Mouse (Mus musculus) CH12.LX (cell line): Measurements from ENCODE around the gene Ugcg. TPM values are rescaled to one million over a fixed set of nuclear protein-coding genes. Genes with fewer than 3 reads are reported as not detected.

Source experiments
- DNase-seq: peaks from one replicate; pipeline ENCODE4 v3.0.0-alpha.2; 2013; ENCODE audit errors: extremely low read depth
- H3K27ac ChIP-seq: 2 replicates; pipeline ENCODE4 v1.5.1; 2012; ENCODE audit warnings: low read depth, mild to moderate bottlenecking, control low read depth, moderate library complexity; ENCODE audit not compliant: insufficient read depth
- H3K27me3 ChIP-seq: replicated peaks from 2 replicates; pipeline ENCODE3; 2012; ENCODE audit warnings: inconsistent platforms
- H3K36me3 ChIP-seq, 2 experiments: replicated peaks in 1 of 2; 2 replicates each; pipeline versions ENCODE3 to v1.6.1; 2012; ENCODE audit warnings: inconsistent platforms in 1 of 2, low read length in 1 of 2, mild to moderate bottlenecking in 1 of 2, mixed read lengths in 1 of 2, moderate library complexity in 1 of 2; ENCODE audit not compliant: control insufficient read depth in 1 of 2, insufficient read depth in 1 of 2
- H3K4me1 ChIP-seq, 2 experiments: 2 replicates each; pipeline ENCODE4 v1.6.1; 2012; ENCODE audit warnings: inconsistent platforms in 1 of 2, moderate library complexity in 1 of 2; ENCODE audit not compliant: insufficient read depth in 2 of 2, control insufficient read depth in 1 of 2
- H3K4me2 ChIP-seq: 2 replicates; pipeline ENCODE4 v1.6.1; 2012; ENCODE audit warnings: low read depth, mild to moderate bottlenecking, control low read depth; ENCODE audit not compliant: poor library complexity, insufficient read depth, severe bottlenecking
- H3K4me3 ChIP-seq, 3 experiments: fragments of 150-350 bp in 1 of 3; sonication (generic) in 1 of 3; replicated peaks in 1 of 3; 2 replicates each; pipeline versions ENCODE3 to v1.5.1; 2011 to 2012; ENCODE audit warnings: low read depth in 2 of 3, low read length in 2 of 3, mild to moderate bottlenecking in 2 of 3, moderate library complexity in 2 of 3, control low read depth in 1 of 3, improper control_type of control experiment in 1 of 3, inconsistent platforms in 1 of 3, mixed read lengths in 1 of 3; ENCODE audit not compliant: poor library complexity in 1 of 3
- H3K79me2 ChIP-seq: replicated peaks from 2 replicates; pipeline ENCODE4 v1.6.1; 2012; ENCODE audit warnings: mild to moderate bottlenecking, moderate library complexity; ENCODE audit not compliant: control insufficient read depth, poor library complexity, insufficient read depth, severe bottlenecking; ENCODE audit errors: extremely low read depth
- H3K9ac ChIP-seq: 2 replicates; pipeline ENCODE4 v1.6.1; 2012; ENCODE audit warnings: low read depth, mild to moderate bottlenecking, control low read depth, moderate library complexity; ENCODE audit not compliant: insufficient read depth
- H3K9me3 ChIP-seq: replicated peaks from 2 replicates; pipeline ENCODE3; 2012; ENCODE audit warnings: low read length, inconsistent platforms, mixed read lengths
- BHLHE40 ChIP-seq: IDR thresholded peaks from 2 replicates; pipeline ENCODE4 v1.6.1; 2011; ENCODE audit warnings: mild to moderate bottlenecking, low read depth, low read length, improper control_type of control experiment
- CHD1 ChIP-seq: IDR thresholded peaks from 2 replicates; pipeline ENCODE4 v1.6.1; 2012; ENCODE audit warnings: low read depth, low read length, improper control_type of control experiment, inconsistent platforms
- CHD2 ChIP-seq: IDR thresholded peaks from 2 replicates; pipeline ENCODE4 v1.6.1; 2011; ENCODE audit warnings: low read length, improper control_type of control experiment
- CTCF ChIP-seq, 2 experiments: IDR thresholded peaks in 1 of 2; conservative IDR thresholded peaks in 1 of 2; 2 replicates each; pipeline ENCODE4 v1.5.1; 2011 to 2012; ENCODE audit warnings: low read depth in 2 of 2, low read length in 2 of 2, improper control_type of control experiment in 1 of 2, inconsistent platforms in 1 of 2, mild to moderate bottlenecking in 1 of 2, moderate library complexity in 1 of 2
- E2F4 ChIP-seq: IDR thresholded peaks from 2 replicates; pipeline ENCODE4 v1.6.1; 2011; ENCODE audit warnings: low read depth, low read length, improper control_type of control experiment; ENCODE audit not compliant: insufficient replicate concordance
- ETS1 ChIP-seq: conservative IDR thresholded peaks from 2 replicates; pipeline ENCODE4 v1.6.1; 2012; ENCODE audit warnings: low read depth, mild to moderate bottlenecking, inconsistent platforms, low read length, improper control_type of control experiment, moderate library complexity
- GABPA ChIP-seq: IDR thresholded peaks from 2 replicates; pipeline ENCODE4 v1.6.1; 2012; ENCODE audit warnings: low read depth, low read length, improper control_type of control experiment, inconsistent platforms; ENCODE audit not compliant: insufficient replicate concordance
- HCFC1 ChIP-seq: IDR thresholded peaks from 2 replicates; pipeline ENCODE4 v1.6.1; 2012; ENCODE audit warnings: low read depth, mild to moderate bottlenecking, inconsistent platforms, low read length, improper control_type of control experiment
- IRF4 ChIP-seq: IDR thresholded peaks from 2 replicates; pipeline ENCODE4 v1.6.1; 2014; ENCODE audit warnings: low read depth, mild to moderate bottlenecking, inconsistent platforms, low read length, improper control_type of control experiment
- JUN ChIP-seq: IDR thresholded peaks from 2 replicates; pipeline ENCODE4 v1.6.1; 2011; ENCODE audit warnings: low read depth, mild to moderate bottlenecking, low read length, improper control_type of control experiment, moderate library complexity; ENCODE audit not compliant: insufficient read depth
- JUND ChIP-seq: conservative IDR thresholded peaks from 2 replicates; pipeline ENCODE4 v1.6.1; 2011; ENCODE audit warnings: low read depth, low read length, improper control_type of control experiment
- KAT2A ChIP-seq: IDR thresholded peaks from 2 replicates; pipeline ENCODE4 v1.6.1; 2012; ENCODE audit warnings: low read length, improper control_type of control experiment, inconsistent platforms; ENCODE audit not compliant: insufficient replicate concordance
- MAFK ChIP-seq: IDR thresholded peaks from 2 replicates; pipeline ENCODE4 v1.6.1; 2011; ENCODE audit warnings: low read length, improper control_type of control experiment; ENCODE audit not compliant: insufficient replicate concordance
- MYC ChIP-seq: IDR thresholded peaks from 2 replicates; pipeline ENCODE4 v1.6.1; 2011; ENCODE audit warnings: low read depth, mild to moderate bottlenecking, improper control_type of control experiment, low read length
- POLR2A ChIP-seq: IDR thresholded peaks from 2 replicates; pipeline ENCODE4 v1.6.1; 2011; ENCODE audit warnings: low read depth, mild to moderate bottlenecking, improper control_type of control experiment, low read length
- RAD21 ChIP-seq: IDR thresholded peaks from 2 replicates; pipeline ENCODE4 v1.6.1; 2011; ENCODE audit warnings: low read depth, mild to moderate bottlenecking, low read length, improper control_type of control experiment, moderate library complexity
- RCOR1 ChIP-seq: conservative IDR thresholded peaks from 2 replicates; pipeline ENCODE4 v1.6.1; 2012; ENCODE audit warnings: low read depth, mild to moderate bottlenecking, inconsistent platforms, low read length, improper control_type of control experiment
- SIN3A ChIP-seq: IDR thresholded peaks from 2 replicates; pipeline ENCODE4 v1.6.1; 2012; ENCODE audit warnings: low read length, improper control_type of control experiment, inconsistent platforms
- SMC3 ChIP-seq: IDR thresholded peaks from 2 replicates; pipeline ENCODE4 v1.6.1; 2011; ENCODE audit warnings: low read depth, low read length, improper control_type of control experiment
- TCF12 ChIP-seq: IDR thresholded peaks from 2 replicates; pipeline ENCODE4 v1.6.1; 2014; ENCODE audit warnings: low read depth, mild to moderate bottlenecking, inconsistent platforms, low read length, improper control_type of control experiment
- UBTF ChIP-seq: IDR thresholded peaks from 2 replicates; pipeline ENCODE4 v1.6.1; 2012; ENCODE audit warnings: low read depth, mild to moderate bottlenecking, inconsistent platforms, low read length, improper control_type of control experiment, moderate library complexity
- USF1 ChIP-seq: IDR thresholded peaks from 2 replicates; pipeline ENCODE4 v1.6.1; 2014; ENCODE audit warnings: low read depth, mild to moderate bottlenecking, inconsistent platforms, low read length, improper control_type of control experiment
- USF2 ChIP-seq: conservative IDR thresholded peaks from 2 replicates; pipeline ENCODE4 v1.6.1; 2011; ENCODE audit warnings: low read depth, low read length, improper control_type of control experiment
- ZMIZ1 ChIP-seq: IDR thresholded peaks from 2 replicates; pipeline ENCODE4 v1.6.1; 2012; ENCODE audit warnings: low read depth, mild to moderate bottlenecking, inconsistent platforms, low read length, improper control_type of control experiment
- ZNF384 ChIP-seq: IDR thresholded peaks from 2 replicates; pipeline ENCODE4 v1.6.1; 2012; ENCODE audit warnings: low read depth, low read length, improper control_type of control experiment, inconsistent platforms
- dilution Hi-C: fragments of 300-500 bp; cut with MboI; formaldehyde crosslinking; loops from 2 replicates; pipeline ENCODE4 v1.14.3; 2020; ENCODE audit warnings: low sequenced_read_pairs; ENCODE audit not compliant: extremely low pct_unique_long_range_greater_than_20kb, extremely low pct_ligation_motif_present
- in situ Hi-C: fragments of 300-500 bp; cut with MboI; formaldehyde crosslinking; loops from 3 replicates; pipeline ENCODE4 v1.14.3; 2019; ENCODE audit warnings: low sequenced_read_pairs, low pct_ligation_motif_present, low pct_unique_long_range_greater_than_20kb, mixed read lengths
- polyA plus RNA-seq: library from polyadenylated mRNA; unstranded; fragments of >175 nt; gene quantifications from 2 replicates; pipeline ENCODE4 v1.2.1, GENCODE M21; 2012; ENCODE audit warnings: low read depth; ENCODE audit not compliant: insufficient read length
- total RNA-seq, 2 experiments: library from RNA; depleted of rRNA; stranded (reverse); fragments of 300-350 nt in 1 of 2; fragments of >200 nt in 1 of 2; gene quantifications; 2 replicates each; pipeline ENCODE4 v1.2.3; 2012 to 2014

Ugcg gene
- total and polyA plus RNA-seq, 3 experiments = 25.8 to 69.5 (median 28.7) TPM

DNA sequence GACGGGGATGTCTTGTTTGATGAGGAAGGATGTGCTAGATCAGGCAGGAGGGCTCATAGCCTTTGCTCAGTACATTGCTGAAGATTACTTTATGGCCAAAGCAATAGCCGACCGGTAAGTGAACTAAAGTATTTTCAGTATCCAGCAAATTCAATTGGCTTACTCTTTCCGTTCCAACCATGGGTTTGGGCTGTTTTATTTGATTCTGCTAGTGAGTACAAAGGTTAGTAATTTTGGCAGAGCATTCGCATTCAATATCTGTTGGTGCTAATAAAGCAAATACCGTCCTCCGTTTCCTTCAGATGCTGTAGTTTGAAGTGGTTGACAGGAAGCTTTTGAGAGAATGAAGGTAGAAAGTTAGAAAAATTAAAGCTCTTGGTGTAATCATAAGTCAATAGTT, 28.0 kb downstream of the Ugcg start:
- peaks cover 9% of the 10 kb centered on the region; the same call in 1 of the 2 replicates for H3K79me2 ChIP-seq
- no peak overlapping the region for H3K27ac ChIP-seq
- TF ChIP-seq USF2 = no peak
- TF ChIP-seq JUN = no peak
- no peak for TF ChIP-seq POLR2A
- no peak for TF ChIP-seq ZMIZ1
- TF ChIP-seq, all 38 proteins: peak for 0
- H3K4me2 ChIP-seq = no peak overlapping the region
- H3K36me3 ChIP-seq = peaks cover 51 to 83% of the 10 kb centered on the region in 2 experiments
- no peaks in the 10 kb centered on the region for H3K27me3 ChIP-seq
- dilution Hi-C loops (no loop called here), in situ Hi-C loops (no loop called here)
- no peaks in the 10 kb centered on the region for H3K9me3 ChIP-seq
- no peak overlapping the region for H3K9ac ChIP-seq
- DNase-seq = no peak
- peaks cover 3 to 12% of the 10 kb centered on the region in 2 experiments for H3K4me1 ChIP-seq
- H3K4me3 ChIP-seq = no peak overlapping the region

DNA sequence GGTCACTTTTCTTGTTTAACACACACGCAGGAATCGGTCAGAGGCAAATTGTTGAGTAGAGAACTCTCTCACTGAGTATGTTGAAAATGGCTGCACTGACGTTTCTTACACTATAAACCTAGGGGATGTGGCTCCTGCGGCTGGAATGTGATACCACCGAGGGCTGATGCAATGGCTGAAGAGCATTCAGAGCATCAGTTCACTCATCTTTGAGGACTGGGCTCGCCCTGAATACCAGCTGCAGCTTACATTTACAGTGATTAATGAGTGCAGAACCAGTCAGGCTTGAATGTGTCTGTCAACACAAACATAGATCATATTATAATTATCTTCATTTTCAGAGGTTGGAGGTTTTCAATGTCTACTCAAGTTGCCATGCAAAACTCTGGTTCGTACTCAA, 29.1 kb downstream of the Ugcg start:
- H3K4me3 ChIP-seq = no peak overlapping the region

DNA sequence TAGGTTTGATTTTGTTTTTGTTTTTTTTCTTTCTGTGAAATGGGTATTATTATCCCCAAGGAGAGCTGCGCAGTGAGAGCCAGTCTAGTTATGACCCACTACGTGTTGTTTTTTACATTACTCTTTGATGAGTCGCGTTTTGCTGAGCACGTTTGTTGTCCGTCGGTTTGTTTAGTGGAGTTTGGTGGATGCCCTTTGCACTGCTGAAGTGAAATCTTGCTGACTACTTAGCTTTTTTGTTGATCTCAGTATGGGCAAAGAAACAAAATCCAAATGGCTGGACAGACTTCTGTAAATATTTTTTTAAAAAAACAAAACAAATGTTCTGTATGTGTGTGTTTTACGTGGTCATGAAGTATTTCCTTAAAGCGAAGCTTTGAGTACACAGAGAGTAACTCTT, 33.2 kb downstream of the Ugcg start:
- DNase-seq = no peak
- Histone ChIP-seq H3K4me1 (peaks cover 0 to 24% of the 10 kb centered on the region in 2 experiments; a peak in 2 of 4 replicates), H3K27ac (no peak overlapping the region), H3K79me2 (0 out of 2 replicates have a peak, but pooled peaks cover 4% of the 10 kb centered on the region), H3K27me3 (no peaks in the 10 kb centered on the region), H3K9me3 (no peaks in the 10 kb centered on the region), H3K4me3 (no peak overlapping the region), H3K36me3 (peaks cover 33 to 64% of the 10 kb centered on the region in 2 experiments), H3K4me2 (no peak overlapping the region), H3K9ac (no peak overlapping the region)
- TF ChIP-seq E2F4 = no peak
- TF ChIP-seq JUND = no peak
- no peak for TF ChIP-seq CHD2
- TF ChIP-seq BHLHE40 = no peak
- TF ChIP-seq SMC3 = no peak
- TF ChIP-seq POLR2A = no peak
- TF ChIP-seq UBTF = no peak
- no peak for TF ChIP-seq USF1
- no peak for TF ChIP-seq CTCF (conservative IDR thresholded peaks at IDR 0.05 in 1 of 2, IDR thresholded peaks at IDR 0.05 in 1 of 2; ENCODE audit: low read depth in 2 of 2, low read length in 2 of 2)
- no peak for TF ChIP-seq RCOR1
- TF ChIP-seq USF2 = no peak
- TF ChIP-seq ZNF384 = no peak
- TF ChIP-seq TCF12 = no peak
- TF ChIP-seq SIN3A = no peak
- no peak for TF ChIP-seq RAD21
- TF ChIP-seq ETS1 = no peak
- no peak for TF ChIP-seq JUN
- no peak for TF ChIP-seq MAFK
- dilution Hi-C loops (no loop called here), in situ Hi-C loops (no loop called here)

More for the DNA sequence above, 29.1 kb downstream of the Ugcg start:
- no peak for DNase-seq
- Histone ChIP-seq H3K27ac (no peak overlapping the region), H3K27me3 (no peaks in the 10 kb centered on the region), H3K9ac (no peak overlapping the region), H3K4me2 (no peak overlapping the region), H3K36me3 (peaks cover 50 to 80% of the 10 kb centered on the region in 2 experiments), H3K9me3 (no peaks in the 10 kb centered on the region), H3K79me2 (peaks cover 4% of the 10 kb centered on the region; the same call in 1 of the 2 replicates), H3K4me1 (peaks cover 3 to 12% of the 10 kb centered on the region in 2 experiments)
- no peak for TF ChIP-seq KAT2A
- no peak for TF ChIP-seq JUN
- no peak for TF ChIP-seq RAD21
- TF ChIP-seq MAFK = no peak
- no peak for TF ChIP-seq MYC
- TF ChIP-seq ZMIZ1 = no peak
- no peak for TF ChIP-seq ETS1
- TF ChIP-seq CHD2 = no peak
- TF ChIP-seq GABPA = no peak
- no peak for TF ChIP-seq CHD1
- no peak for TF ChIP-seq IRF4
- TF ChIP-seq HCFC1 = no peak
- no peak for TF ChIP-seq ZNF384
- TF ChIP-seq POLR2A = no peak
- dilution Hi-C loops = no loop called here
- in situ Hi-C loops = no loop called here
